Mouse (Mus musculus): ENCODE data around the gene Fbxo11. TPM values are rescaled to one million over a fixed set of nuclear protein-coding genes. Genes with fewer than 3 reads are reported as not detected.
A peak's percentile ranks its signal among the peaks of the same experiment; 100 is the strongest.

Gene Fbxo11
- total and polyA plus RNA-seq, 2 experiments, result 5.1 to 17.1 TPM

DNA sequence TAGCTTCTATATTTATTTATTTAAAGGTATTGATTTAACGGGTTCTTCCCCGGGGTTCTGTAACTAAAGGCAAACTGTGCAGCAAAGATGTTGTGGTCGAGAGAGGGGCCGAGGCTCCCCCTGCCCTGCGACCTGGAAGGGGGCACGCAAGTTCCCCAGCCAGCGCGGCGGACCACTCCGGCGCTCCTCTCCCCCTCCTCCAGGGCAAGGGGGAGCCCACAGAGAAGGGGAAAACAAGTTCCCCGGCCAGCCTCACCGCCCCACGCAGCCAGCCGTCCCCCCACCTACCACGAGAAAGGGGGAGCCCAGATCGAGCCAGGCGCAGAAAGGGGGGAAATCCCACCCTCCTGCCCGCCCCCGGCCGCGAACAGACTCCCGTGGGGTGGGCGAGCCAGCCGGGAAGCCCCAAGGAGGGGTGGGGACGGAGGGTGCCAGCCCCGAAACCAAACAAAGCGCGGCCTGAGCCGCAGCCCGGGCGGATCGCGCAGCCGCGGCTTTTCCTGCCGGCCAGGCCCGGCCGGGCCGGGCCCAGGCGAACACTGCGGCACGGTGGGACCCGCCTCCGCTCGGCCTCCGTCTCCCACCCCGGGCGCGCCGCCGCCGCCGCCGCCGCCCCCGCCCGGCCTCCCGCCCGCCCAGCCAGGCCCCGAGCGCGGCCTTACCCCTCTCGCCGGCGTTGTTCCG is 602 bp downstream of the Fbxo11 start:
- DNase-seq (ENCODE audit: extremely low read depth, low read depth, low spot score), result peak; percentile 17
- peaks cover 19% of the 10 kb centered on the region for H3K79me2 ChIP-seq (ENCODE audit: control insufficient read depth, insufficient read depth, low read length)
- WGBS, result 2% methylated on average over 44 of the region's 67 CpGs
- H3K36me3 ChIP-seq (ENCODE audit: control insufficient read depth, insufficient read depth, low read length), result no peaks in the 10 kb centered on the region
- H3K27me3 ChIP-seq (ENCODE audit: control insufficient read depth, insufficient read depth, low read length), result no peaks in the 10 kb centered on the region
- peak overlapping the region; percentile 97 for H3K9ac ChIP-seq (ENCODE audit: low read depth, low read length)
- H3K4me1 ChIP-seq (ENCODE audit: control insufficient read depth, insufficient read depth, low read length), result peaks cover 2% of the 10 kb centered on the region; the same call in 1 of the 2 replicates
- H3K27ac ChIP-seq (replicated peaks; ENCODE audit: insufficient read depth, low read depth, low read length), result peak overlapping the region; percentile 42
- H3K4me3 ChIP-seq (ENCODE audit: insufficient read depth, low read depth, low read length), result peak overlapping the region; percentile 77
- TF ChIP-seq POLR2A (IDR thresholded peaks at IDR 0.05; ENCODE audit: extremely low read depth, insufficient read depth, low read length) (no peak), CTCF (IDR thresholded peaks at IDR 0.05; ENCODE audit: low read depth, low read length) (no peak)

GRCm38 (mm10) chr17:88063980-88064346 is 1.1 kb downstream of the Fbxo11 start:
- Histone ChIP-seq H3K9ac (ENCODE audit: low read depth, low read length) (peak overlapping the region; percentile 97), H3K4me3 (ENCODE audit: insufficient read depth, low read depth, low read length) (peak overlapping the region; percentile 77), H3K36me3 (ENCODE audit: control insufficient read depth, insufficient read depth, low read length) (no peaks in the 10 kb centered on the region), H3K27me3 (ENCODE audit: control insufficient read depth, insufficient read depth, low read length) (no peaks in the 10 kb centered on the region), H3K27ac (replicated peaks; ENCODE audit: insufficient read depth, low read depth, low read length) (peak overlapping the region; percentile 42), H3K4me1 (ENCODE audit: control insufficient read depth, insufficient read depth, low read length) (peaks cover 2% of the 10 kb centered on the region; the same call in 1 of the 2 replicates), H3K79me2 (ENCODE audit: control insufficient read depth, insufficient read depth, low read length) (peaks cover 19% of the 10 kb centered on the region)
- DNase-seq (ENCODE audit: extremely low read depth, low read depth, low spot score), result peak; percentile 50
- TF ChIP-seq POLR2A (IDR thresholded peaks at IDR 0.05; ENCODE audit: extremely low read depth, insufficient read depth, low read length) (no peak), CTCF (IDR thresholded peaks at IDR 0.05; ENCODE audit: low read depth, low read length) (no peak)
- under 1% methylated on average over 23 of the region's 23 CpGs for WGBS

- 46% methylated on average over 8 of the region's 8 CpGs for WGBS
- Histone ChIP-seq H3K27ac (replicated peaks; ENCODE audit: insufficient read depth, low read depth, low read length) (no peak overlapping the region), H3K36me3 (ENCODE audit: control insufficient read depth, insufficient read depth, low read length) (no peaks in the 10 kb centered on the region), H3K4me1 (ENCODE audit: control insufficient read depth, insufficient read depth, low read length) (peaks cover 5% of the 10 kb centered on the region; the same call in 1 of the 2 replicates), H3K27me3 (ENCODE audit: control insufficient read depth, insufficient read depth, low read length) (no peaks in the 10 kb centered on the region), H3K79me2 (ENCODE audit: control insufficient read depth, insufficient read depth, low read length) (peaks cover 24% of the 10 kb centered on the region), H3K4me3 (ENCODE audit: insufficient read depth, low read depth, low read length) (no peak overlapping the region), H3K9ac (ENCODE audit: low read depth, low read length) (no peak overlapping the region)
- TF ChIP-seq POLR2A (IDR thresholded peaks at IDR 0.05; ENCODE audit: extremely low read depth, insufficient read depth, low read length) (no peak), CTCF (IDR thresholded peaks at IDR 0.05; ENCODE audit: low read depth, low read length) (no peak)
- DNase-seq (ENCODE audit: extremely low read depth, low read depth, low spot score), result no peak
These were observed 2.1 kb downstream of the Fbxo11 start for GRCm38 (mm10) chr17:88062860-88063580.

DNA sequence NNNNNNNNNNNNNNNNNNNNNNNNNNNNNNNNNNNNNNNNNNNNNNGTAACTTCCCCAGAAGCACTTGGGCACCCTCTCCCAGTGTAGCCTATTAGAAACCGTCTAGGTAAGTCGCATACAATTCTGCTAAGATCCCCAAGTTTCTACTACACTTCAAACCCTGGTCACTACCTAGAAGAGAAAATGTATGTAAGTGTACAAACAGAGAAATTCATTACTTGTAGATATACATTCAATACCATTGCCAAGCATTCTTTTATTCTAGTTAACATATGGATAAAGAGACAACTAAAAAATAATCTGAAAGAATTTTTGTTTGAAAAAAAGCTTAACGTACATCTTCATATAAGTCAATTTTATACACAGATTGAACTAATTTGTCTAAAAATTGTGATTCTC is 3.1 kb downstream of the Fbxo11 start:
- TF ChIP-seq CTCF (IDR thresholded peaks at IDR 0.05; ENCODE audit: low read depth, low read length) (no peak), POLR2A (IDR thresholded peaks at IDR 0.05; ENCODE audit: extremely low read depth, insufficient read depth, low read length) (no peak)
- no peaks in the 10 kb centered on the region for H3K27me3 ChIP-seq (ENCODE audit: control insufficient read depth, insufficient read depth, low read length)
- H3K4me3 ChIP-seq (ENCODE audit: insufficient read depth, low read depth, low read length), result no peak overlapping the region
- no peak for DNase-seq (ENCODE audit: extremely low read depth, low read depth, low spot score)
- peaks cover 24% of the 10 kb centered on the region for H3K79me2 ChIP-seq (ENCODE audit: control insufficient read depth, insufficient read depth, low read length)
- H3K4me1 ChIP-seq (ENCODE audit: control insufficient read depth, insufficient read depth, low read length), result peaks cover 5% of the 10 kb centered on the region; the same call in 1 of the 2 replicates
- 85% methylated on average over 3 of the region's 3 CpGs for WGBS
- no peak overlapping the region for H3K9ac ChIP-seq (ENCODE audit: low read depth, low read length)
- no peak overlapping the region for H3K27ac ChIP-seq (replicated peaks; ENCODE audit: insufficient read depth, low read depth, low read length)
- H3K36me3 ChIP-seq (ENCODE audit: control insufficient read depth, insufficient read depth, low read length), result no peaks in the 10 kb centered on the region

DNA sequence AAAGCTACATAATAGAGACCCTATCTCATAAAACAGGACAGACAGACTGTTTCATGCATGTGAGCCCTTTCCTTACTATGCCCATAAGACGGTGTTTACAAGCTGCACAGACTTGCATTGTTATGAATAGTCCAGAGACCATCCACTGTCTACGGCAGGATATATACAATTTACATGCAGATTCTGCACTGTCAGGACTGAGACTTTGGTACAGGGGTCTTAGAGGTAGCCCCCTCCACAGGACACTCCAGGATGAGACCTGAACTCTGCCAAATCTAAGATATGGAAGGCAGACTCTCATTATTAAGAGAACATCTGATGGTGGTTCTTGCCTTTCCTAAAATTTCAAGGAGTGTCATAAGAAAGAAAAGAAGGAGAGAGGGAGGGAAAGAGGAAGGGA is 6.8 kb downstream of the Fbxo11 start:
- no peak overlapping the region for H3K9ac ChIP-seq (ENCODE audit: low read depth, low read length)
- WGBS, result 69% methylated on average over 2 of the region's 2 CpGs

More for the DNA sequence above, 6.8 kb downstream of the Fbxo11 start:
- no peak for TF ChIP-seq CTCF (IDR thresholded peaks at IDR 0.05; ENCODE audit: low read depth, low read length)
- TF ChIP-seq POLR2A (IDR thresholded peaks at IDR 0.05; ENCODE audit: extremely low read depth, insufficient read depth, low read length), result no peak
- no peak for DNase-seq (ENCODE audit: extremely low read depth, low read depth, low spot score)
- H3K36me3 ChIP-seq (ENCODE audit: control insufficient read depth, insufficient read depth, low read length), result no peaks in the 10 kb centered on the region
- H3K4me3 ChIP-seq (ENCODE audit: insufficient read depth, low read depth, low read length), result no peak overlapping the region
- H3K27me3 ChIP-seq (ENCODE audit: control insufficient read depth, insufficient read depth, low read length), result no peaks in the 10 kb centered on the region
- no peak overlapping the region for H3K27ac ChIP-seq (replicated peaks; ENCODE audit: insufficient read depth, low read depth, low read length)
- peaks cover 7% of the 10 kb centered on the region; the same call in 1 of the 2 replicates for H3K4me1 ChIP-seq (ENCODE audit: control insufficient read depth, insufficient read depth, low read length)
- H3K79me2 ChIP-seq (ENCODE audit: control insufficient read depth, insufficient read depth, low read length), result peaks cover 25% of the 10 kb centered on the region; the same call in 1 of the 2 replicates
